Mouse (Mus musculus) hindbrain, embryonic 12.5 days (tissue): ENCODE results near the gene Foxp1. TPM values are rescaled to one million over a fixed set of nuclear protein-coding genes. Genes with fewer than 3 reads are reported as not detected.

Source experiments
- ATAC-seq: fragments of 200-750 bp; cut with Nextera tagmentation; 2 replicates; pipeline ENCODE4 v1.8.0; 2017; ENCODE audit warnings: moderate TSS enrichment; ENCODE audit not compliant: low FRiP score
- H3K27ac ChIP-seq: fragments of 300-500 bp; sonication (generic); 2 replicates; pipeline ENCODE4 v1.5.1; 2016; ENCODE audit warnings: mild to moderate bottlenecking
- H3K27me3 ChIP-seq: fragments of 300-500 bp; sonication (generic); 2 replicates; pipeline ENCODE4 v1.6.1; 2016; ENCODE audit warnings: mild to moderate bottlenecking
- H3K36me3 ChIP-seq: fragments of 300-500 bp; sonication (generic); 2 replicates; pipeline ENCODE4 v1.6.1; 2016; ENCODE audit warnings: mild to moderate bottlenecking
- H3K4me1 ChIP-seq: fragments of 300-500 bp; sonication (generic); 2 replicates; pipeline ENCODE4 v1.6.1; 2016
- H3K4me2 ChIP-seq: fragments of 300-500 bp; sonication (generic); replicated peaks from 2 replicates; pipeline ENCODE4 v1.6.1; 2016; ENCODE audit warnings: mild to moderate bottlenecking
- H3K4me3 ChIP-seq: fragments of 300-500 bp; sonication (generic); 2 replicates; pipeline ENCODE4 v1.5.1; 2016; ENCODE audit warnings: mild to moderate bottlenecking
- H3K9ac ChIP-seq: fragments of 300-500 bp; sonication (generic); 2 replicates; pipeline ENCODE4 v1.6.1; 2016; ENCODE audit warnings: mild to moderate bottlenecking, moderate library complexity
- H3K9me3 ChIP-seq: fragments of 300-500 bp; sonication (generic); replicated peaks from 2 replicates; pipeline ENCODE4 v1.6.1; 2016; ENCODE audit warnings: mild to moderate bottlenecking
- WGBS: fragments of 180-500 bp; shearing (Covaris S2); methylation state at CpG from one replicate; pipeline ENCODE4 v1.1.7; 2016; 5-methylcytosine and 5-hydroxymethylcytosine counted together
- polyA plus RNA-seq: library from polyadenylated mRNA; unstranded; fragments of >200 nt; fragmentation: Nextera tagmentation; extraction: Ambion mirVana; gene quantifications from 2 replicates; pipeline ENCODE4 v1.2.1, GENCODE M21; 2016

The Foxp1 gene
- polyA plus RNA-seq, 1 experiment from 2014 or later = 87.6 TPM

DNA sequence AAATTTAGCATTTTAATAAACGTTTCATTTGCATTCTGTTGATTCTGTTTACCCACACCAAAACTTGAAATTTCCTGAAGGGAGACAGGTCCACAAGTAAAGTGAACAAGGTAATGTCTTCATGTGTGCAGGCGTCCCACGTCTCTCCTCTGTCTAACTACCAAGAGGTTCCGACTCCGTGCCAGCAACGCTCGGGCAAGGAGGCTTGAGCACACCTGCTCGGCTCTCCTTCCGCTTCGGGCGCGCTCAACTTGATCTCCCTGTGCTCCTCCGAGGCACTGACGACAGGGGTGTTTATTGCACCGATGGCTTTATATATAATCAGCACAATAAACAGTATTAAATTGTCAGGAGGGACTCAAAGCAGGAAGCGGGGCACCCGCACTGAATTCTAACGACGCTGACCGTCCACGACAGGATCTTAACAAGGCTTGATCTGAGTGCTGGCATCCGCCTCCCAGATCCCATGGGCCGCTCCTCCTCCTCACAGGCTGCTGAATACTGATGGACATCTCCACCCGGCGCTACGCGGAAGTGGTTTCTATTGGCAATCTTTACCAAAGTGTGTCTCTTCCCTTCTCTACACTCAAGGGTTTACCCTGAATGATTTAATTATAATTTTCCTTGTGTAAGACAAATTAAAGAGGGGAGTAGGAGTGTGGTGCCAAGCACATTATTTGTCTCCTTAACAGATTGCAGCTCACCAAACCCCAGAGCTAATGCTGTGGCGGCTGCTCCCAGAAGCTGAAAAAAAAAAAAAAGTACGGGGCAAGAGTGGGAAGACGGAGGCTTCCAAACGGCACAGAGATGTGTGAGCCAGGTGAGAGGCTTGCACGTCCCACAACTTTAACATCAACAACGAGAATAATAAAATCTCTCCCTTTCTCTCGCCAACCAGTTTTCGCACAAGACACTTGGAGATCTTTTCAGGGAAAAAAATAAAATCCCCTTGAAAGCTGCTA is 523.3 kb downstream of the Foxp1 start:
- WGBS = 69% methylated on average over 35 of the region's 35 CpGs
- Histone ChIP-seq H3K4me1 (peaks cover 36% of the 10 kb centered on the region), H3K4me3 (no peak overlapping the region), H3K27me3 (peaks cover 4% of the 10 kb centered on the region; the same call in 1 of the 2 replicates), H3K9ac (peak overlapping the region; percentile 23; the same call in 1 of the 2 replicates), H3K27ac (no peak overlapping the region), H3K4me2 (peak overlapping the region; percentile 31), H3K36me3 (peaks cover 11% of the 10 kb centered on the region), H3K9me3 (no peaks in the 10 kb centered on the region)
- no peak for ATAC-seq

GRCm38 (mm10) chr6:98997742-98998141 is 524.8 kb downstream of the Foxp1 start:
- Histone ChIP-seq H3K9ac (no peak overlapping the region), H3K27ac (no peak overlapping the region)
- no peak for ATAC-seq

GRCm38 (mm10) chr6:98996822-98997221 is 525.7 kb downstream of the Foxp1 start:
- no peak overlapping the region for H3K4me3 ChIP-seq
- H3K9ac ChIP-seq = no peak overlapping the region
- H3K9me3 ChIP-seq = no peaks in the 10 kb centered on the region
- H3K4me1 ChIP-seq = peaks cover 45% of the 10 kb centered on the region
- 94% methylated on average over 2 of the region's 2 CpGs for WGBS
- no peak overlapping the region for H3K4me2 ChIP-seq
- H3K27ac ChIP-seq = no peak overlapping the region
- no peaks in the 10 kb centered on the region; the same call in 1 of the 2 replicates for H3K27me3 ChIP-seq
- no peaks in the 10 kb centered on the region for H3K36me3 ChIP-seq
- no peak for ATAC-seq

More at GRCm38 (mm10) chr6:98997742-98998141, 524.8 kb downstream of the Foxp1 start:
- Histone ChIP-seq H3K9me3 (no peaks in the 10 kb centered on the region), H3K36me3 (peaks cover 3% of the 10 kb centered on the region), H3K4me1 (peaks cover 42% of the 10 kb centered on the region), H3K4me3 (no peak overlapping the region), H3K4me2 (no peak overlapping the region), H3K27me3 (peaks cover 3% of the 10 kb centered on the region; the same call in 1 of the 2 replicates)
- WGBS = 92% methylated on average over 9 of the region's 9 CpGs

GRCm38 (mm10) chr6:98996346-98996745 is 526.2 kb downstream of the Foxp1 start:
- H3K36me3 ChIP-seq = no peaks in the 10 kb centered on the region
- no peaks in the 10 kb centered on the region; the same call in 1 of the 2 replicates for H3K27me3 ChIP-seq
- WGBS = 77% methylated on average over 1 of the region's 1 CpGs
- no peak overlapping the region for H3K4me2 ChIP-seq
- no peak for ATAC-seq
- H3K9me3 ChIP-seq = no peaks in the 10 kb centered on the region
- no peak overlapping the region for H3K9ac ChIP-seq
- H3K4me3 ChIP-seq = no peak overlapping the region
- no peak overlapping the region for H3K27ac ChIP-seq
- peaks cover 50% of the 10 kb centered on the region for H3K4me1 ChIP-seq

GRCm38 (mm10) chr6:98995681-98996080 is 526.8 kb downstream of the Foxp1 start:
- H3K27me3 ChIP-seq = no peaks in the 10 kb centered on the region
- no peak for ATAC-seq
- H3K4me3 ChIP-seq = no peak overlapping the region
- peaks cover 56% of the 10 kb centered on the region for H3K4me1 ChIP-seq
- WGBS = 72% methylated on average over 4 of the region's 4 CpGs
- no peak overlapping the region for H3K9ac ChIP-seq
- H3K9me3 ChIP-seq = no peaks in the 10 kb centered on the region
- H3K4me2 ChIP-seq = no peak overlapping the region
- H3K36me3 ChIP-seq = no peaks in the 10 kb centered on the region
- no peak overlapping the region for H3K27ac ChIP-seq

GRCm38 (mm10) chr6:98994902-98995301 is 527.6 kb downstream of the Foxp1 start:
- Histone ChIP-seq H3K27me3 (no peaks in the 10 kb centered on the region), H3K4me3 (no peak overlapping the region), H3K36me3 (no peaks in the 10 kb centered on the region), H3K4me2 (peak overlapping the region; percentile 31; the same call in 1 of the 2 replicates), H3K27ac (peak overlapping the region; percentile 73), H3K4me1 (peaks cover 49% of the 10 kb centered on the region), H3K9me3 (no peaks in the 10 kb centered on the region), H3K9ac (no peak overlapping the region)
- 73% methylated on average over 4 of the region's 4 CpGs for WGBS
- no peak for ATAC-seq

DNA sequence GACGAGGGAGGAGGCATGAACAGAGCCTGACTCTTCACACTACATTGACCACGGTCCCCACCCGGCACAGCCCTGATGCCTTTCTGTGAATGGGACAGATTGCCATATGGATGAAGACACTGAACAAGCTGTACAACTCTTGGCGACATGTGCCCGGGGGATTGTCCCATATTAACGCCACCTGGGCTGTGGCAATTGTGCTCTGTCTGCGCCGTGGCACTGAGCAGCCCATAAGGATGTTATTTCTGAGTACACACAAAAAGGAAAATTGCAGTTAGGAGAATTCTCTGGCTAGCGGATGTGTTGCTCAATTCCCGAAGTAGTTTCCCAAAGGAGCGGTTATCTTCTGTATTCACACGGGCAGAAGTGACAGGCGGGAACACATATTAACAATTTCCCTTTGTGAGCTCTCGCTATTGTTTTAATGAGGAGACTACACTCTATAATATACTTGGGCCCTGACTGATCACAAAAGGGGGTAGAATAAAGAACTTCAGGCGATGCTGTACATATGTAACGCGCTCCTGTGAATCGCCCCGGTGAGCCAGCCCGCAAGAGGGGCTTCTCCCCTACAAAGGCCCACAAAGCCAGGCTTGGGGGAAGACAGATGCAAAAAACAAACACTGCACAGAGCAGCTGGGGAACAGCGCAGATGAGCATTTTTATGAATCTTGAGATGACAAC is 528.3 kb downstream of the Foxp1 start:
- H3K4me1 ChIP-seq = peaks cover 43% of the 10 kb centered on the region
- no peak overlapping the region for H3K9ac ChIP-seq
- H3K4me3 ChIP-seq = no peak overlapping the region
- peak overlapping the region; percentile 31 for H3K4me2 ChIP-seq
- no peaks in the 10 kb centered on the region for H3K27me3 ChIP-seq
- H3K27ac ChIP-seq = peak overlapping the region; percentile 73
- ATAC-seq = peak; percentile 86
- WGBS = 34% methylated on average over 21 of the region's 21 CpGs
- no peaks in the 10 kb centered on the region for H3K36me3 ChIP-seq
- no peaks in the 10 kb centered on the region for H3K9me3 ChIP-seq

GRCm38 (mm10) chr6:98993231-98993630 is 529.3 kb downstream of the Foxp1 start:
- Histone ChIP-seq H3K27me3 (no peaks in the 10 kb centered on the region), H3K9ac (no peak overlapping the region), H3K9me3 (no peaks in the 10 kb centered on the region), H3K36me3 (no peaks in the 10 kb centered on the region), H3K4me2 (no peak overlapping the region), H3K27ac (no peak overlapping the region), H3K4me1 (peaks cover 36% of the 10 kb centered on the region), H3K4me3 (no peak overlapping the region)
- 74% methylated on average over 3 of the region's 3 CpGs for WGBS
- ATAC-seq = no peak

GRCm38 (mm10) chr6:98992772-98993147 is 529.8 kb downstream of the Foxp1 start:
- H3K9ac ChIP-seq = no peak overlapping the region
- no peaks in the 10 kb centered on the region for H3K36me3 ChIP-seq
- H3K4me2 ChIP-seq = no peak overlapping the region
- no peaks in the 10 kb centered on the region for H3K27me3 ChIP-seq
- H3K4me3 ChIP-seq = no peak overlapping the region
- no peak overlapping the region for H3K27ac ChIP-seq
- no peaks in the 10 kb centered on the region for H3K9me3 ChIP-seq
- 80% methylated on average over 7 of the region's 7 CpGs for WGBS
- peaks cover 33% of the 10 kb centered on the region for H3K4me1 ChIP-seq
- ATAC-seq = no peak

DNA sequence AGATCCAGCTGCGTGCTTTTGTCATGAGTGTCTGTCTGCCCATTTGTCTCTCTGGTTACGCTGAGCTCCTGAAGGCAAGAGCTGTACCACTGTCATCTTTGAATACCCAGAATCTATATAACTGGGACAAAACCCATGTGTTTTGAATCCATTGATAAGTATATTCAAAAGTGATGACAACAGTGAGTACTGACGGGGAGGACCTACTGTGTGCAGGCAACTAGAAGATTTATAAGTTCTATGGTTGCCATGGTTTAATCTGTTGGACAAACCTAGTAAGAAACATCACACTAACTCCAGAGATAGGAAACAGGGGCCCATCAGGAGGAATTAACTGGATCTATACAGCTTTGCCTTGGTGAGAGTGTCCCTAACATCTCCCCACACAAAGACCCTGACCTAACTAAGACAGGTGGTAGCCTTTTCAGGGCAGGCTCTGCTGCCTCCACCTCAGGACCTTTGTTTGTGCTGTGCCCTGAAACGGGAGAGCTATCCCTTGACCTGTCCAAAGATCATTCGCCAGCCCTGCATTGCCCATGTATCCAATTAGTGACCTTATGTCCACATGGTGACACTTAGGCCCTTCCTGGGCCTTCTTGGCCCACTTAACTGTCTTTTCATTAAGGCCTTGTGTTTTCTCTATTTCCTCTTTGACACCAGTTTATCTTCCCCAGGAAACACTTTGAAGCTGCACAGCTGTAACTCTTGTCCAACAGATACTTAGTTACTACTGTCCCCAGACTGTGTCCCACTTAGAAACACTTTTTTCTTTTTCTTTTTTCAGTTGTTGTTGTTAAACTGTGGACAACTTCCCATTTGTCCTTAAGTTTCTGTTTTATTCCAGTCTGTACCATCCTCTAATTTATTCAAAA is 530.4 kb downstream of the Foxp1 start:
- no peaks in the 10 kb centered on the region for H3K9me3 ChIP-seq
- H3K4me3 ChIP-seq = no peak overlapping the region
- H3K36me3 ChIP-seq = no peaks in the 10 kb centered on the region
- no peak overlapping the region for H3K9ac ChIP-seq
- ATAC-seq = no peak
- no peak overlapping the region for H3K4me2 ChIP-seq
- no peaks in the 10 kb centered on the region for H3K27me3 ChIP-seq
- WGBS = 78% methylated on average over 5 of the region's 5 CpGs
- no peak overlapping the region for H3K27ac ChIP-seq
- peaks cover 31% of the 10 kb centered on the region for H3K4me1 ChIP-seq

- Histone ChIP-seq H3K9me3 (no peaks in the 10 kb centered on the region), H3K4me2 (no peak overlapping the region), H3K4me3 (no peak overlapping the region), H3K27ac (no peak overlapping the region), H3K36me3 (no peaks in the 10 kb centered on the region), H3K4me1 (peaks cover 14% of the 10 kb centered on the region), H3K9ac (no peak overlapping the region), H3K27me3 (no peaks in the 10 kb centered on the region)
- 93% methylated on average over 6 of the region's 6 CpGs for WGBS
- ATAC-seq = no peak
These were observed 534.9 kb downstream of the Foxp1 start for GRCm38 (mm10) chr6:98987533-98988169.
